Mouse (Mus musculus): Measurements from ENCODE around the gene Fignl1. TPM values are rescaled to one million over a fixed set of nuclear protein-coding genes. Genes with fewer than 3 reads are reported as not detected.

Gene Fignl1
- total RNA-seq (2023): 10 to 100 TPM; 20.3 to 21.4 TPM

GRCm38 (mm10) chr11:11808820-11809403, at the start of gene Fignl1:
TSS of gene Fignl1 (minus strand) at chr11:11808962.

Other genes starting within 250 kb of the Fignl1 start
- not detected for gene 4930512M02Rik, start 181.1 kb downstream of the Fignl1 start, total RNA-seq (2023)
- gene Ikzf1, start 124.0 kb downstream of the Fignl1 start, total RNA-seq (2023): 100 to 1,000 TPM; 221 TPM
- gene Ddc, start 89.2 kb upstream of the Fignl1 start, total RNA-seq (2023): not detected
- gene Grb10, start 229.7 kb upstream of the Fignl1 start, total RNA-seq (2023): 1 to 10 TPM; 1.4 to 3.1 TPM